27 mouse cellular contexts compared by ENCODE assay signal in the genomic region with DNA sequence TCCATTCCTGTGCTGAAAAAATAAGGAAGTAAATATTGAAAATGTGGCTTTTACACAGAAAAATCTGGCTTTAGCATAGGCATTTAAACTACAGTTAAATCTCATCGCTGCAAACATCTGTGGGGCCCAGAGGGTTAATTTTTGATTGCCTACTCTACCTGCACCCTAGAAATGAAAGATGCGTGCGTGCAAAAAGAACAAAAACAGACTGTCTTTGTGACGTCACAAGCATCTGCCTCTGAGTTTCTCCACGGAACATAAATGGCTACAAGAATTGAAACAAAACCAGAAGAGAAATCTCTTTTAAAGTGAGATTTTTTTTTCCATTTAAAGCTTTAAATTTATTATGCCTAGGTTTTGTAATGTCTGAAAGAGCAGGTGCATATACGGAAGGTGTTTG.
DNase-seq lines count a peak whose midpoint lies in the region; ATAC-seq and TF ChIP-seq lines count a peak whose summit lies in the region.
"Had no signal": no experiment of that assay in that cellular context is flagged by ENCODE, and none has a peak within 500 bp of the region (broad histone marks: within the 10 kb centered on the region; RNA-seq: fewer than 3 reads in every experiment).

No protein-coding gene starts in this region.

- no peaks in the 10 kb centered on the region for H3K9me3 ChIP-seq in forebrain, embryonic 14.5 days (replicated peaks; ENCODE audit: control insufficient read depth, low read length)
- H3K9me3 ChIP-seq in forebrain, embryonic 12.5 days, result no peaks in the 10 kb centered on the region
- no peaks in the 10 kb centered on the region for H3K9me3 ChIP-seq in hindbrain, postnatal 0 days (ENCODE audit: low read length)
- H3K9me3 ChIP-seq in hindbrain, embryonic 12.5 days (replicated peaks), result no peaks in the 10 kb centered on the region
- H3K9me3 ChIP-seq in neural tube, embryonic 13.5 days, result no peaks in the 10 kb centered on the region
- H3K9me3 ChIP-seq: G1E; heart, embryonic 12.5 days; limb, embryonic 13.5 days; liver, embryonic 13.5 days had no signal

- no peak for TF ChIP-seq CTCF in hindbrain, postnatal 0 days (IDR thresholded peaks at IDR 0.05; ENCODE audit: low read depth)

- no peaks in the 10 kb centered on the region for H3K27me3 ChIP-seq in forebrain, embryonic 14.5 days (replicated peaks; ENCODE audit: control insufficient read depth, insufficient read depth, low read length)
- no peaks in the 10 kb centered on the region for H3K27me3 ChIP-seq in forebrain, embryonic 12.5 days
- H3K27me3 ChIP-seq in hindbrain, postnatal 0 days (ENCODE audit: insufficient read depth, low read length), result no peaks in the 10 kb centered on the region
- no peaks in the 10 kb centered on the region for H3K27me3 ChIP-seq in hindbrain, embryonic 12.5 days
- no peaks in the 10 kb centered on the region for H3K27me3 ChIP-seq in neural tube, embryonic 13.5 days
- H3K27me3 ChIP-seq: heart, embryonic 12.5 days; limb, embryonic 13.5 days; liver, embryonic 13.5 days had no signal

- DNase-seq in forebrain, embryonic 14.5 days (ENCODE audit: low spot score), result peak; percentile 56
- DNase-seq in hindbrain, postnatal 0 days (ENCODE audit: low spot score), result peak; percentile 34
- DNase-seq in neural tube, embryonic 10.5 days (ENCODE audit: extremely low spot score, low spot score), result no peak
- no peak for DNase-seq in right cerebral cortex, postnatal 25 days
- no peak for DNase-seq in urinary bladder, adult 18-20 months (ENCODE audit: low spot score in 2 of 2)
- DNase-seq: adrenal gland, postnatal 14 days; cerebellum, adult 18-20 months; cerebellum, postnatal 25 days; embryo, embryonic 11 days; gastrocnemius, postnatal 10 days; heart, adult 11 months; heart, postnatal 14 days; kidney, adult 9 months; kidney, postnatal 36 days; liver, embryonic 13.5 days; lung, embryonic 14.5 days; lung, postnatal 36 days; thymus, postnatal 36 days had no signal

- no peak overlapping the region for H3K9ac ChIP-seq in forebrain, embryonic 14.5 days (ENCODE audit: low read length)
- no peak overlapping the region for H3K9ac ChIP-seq in forebrain, embryonic 12.5 days
- no peak overlapping the region for H3K9ac ChIP-seq in hindbrain, postnatal 0 days (replicated peaks; ENCODE audit: low read length)
- H3K9ac ChIP-seq in hindbrain, embryonic 12.5 days, result no peak overlapping the region
- H3K9ac ChIP-seq in neural tube, embryonic 13.5 days, result no peak overlapping the region
- H3K9ac ChIP-seq: heart, embryonic 12.5 days; limb, embryonic 13.5 days; liver, embryonic 13.5 days; lung, embryonic 14.5 days had no signal

- WGBS in forebrain, embryonic 14.5 days, result 50% methylated on average over 6 of the region's 6 CpGs
- 53% methylated on average over 6 of the region's 6 CpGs for WGBS in forebrain, embryonic 12.5 days
- 46% methylated on average over 6 of the region's 6 CpGs for WGBS in hindbrain, postnatal 0 days
- WGBS in hindbrain, embryonic 12.5 days, result 72% methylated on average over 6 of the region's 6 CpGs
- 42% methylated on average over 6 of the region's 6 CpGs for WGBS in neural tube, embryonic 13.5 days

- H3K36me3 ChIP-seq in forebrain, embryonic 14.5 days (ENCODE audit: control insufficient read depth, insufficient read depth, low read length), result no peaks in the 10 kb centered on the region
- no peaks in the 10 kb centered on the region for H3K36me3 ChIP-seq in forebrain, embryonic 12.5 days (replicated peaks)
- no peaks in the 10 kb centered on the region for H3K36me3 ChIP-seq in hindbrain, postnatal 0 days (ENCODE audit: insufficient read depth, low read length)
- H3K36me3 ChIP-seq in hindbrain, embryonic 12.5 days, result no peaks in the 10 kb centered on the region
- H3K36me3 ChIP-seq in neural tube, embryonic 13.5 days, result no peaks in the 10 kb centered on the region
- H3K36me3 ChIP-seq: G1E; heart, embryonic 12.5 days; limb, embryonic 13.5 days; liver, embryonic 13.5 days had no signal

- no peak overlapping the region for H3K4me3 ChIP-seq in forebrain, embryonic 14.5 days (ENCODE audit: low read depth, low read length)
- no peak overlapping the region for H3K4me3 ChIP-seq in forebrain, embryonic 12.5 days (replicated peaks)
- no peak overlapping the region for H3K4me3 ChIP-seq in hindbrain, postnatal 0 days (ENCODE audit: low read length)
- no peak overlapping the region for H3K4me3 ChIP-seq in hindbrain, embryonic 12.5 days
- H3K4me3 ChIP-seq in neural tube, embryonic 13.5 days, result no peak overlapping the region
- H3K4me3 ChIP-seq: erythroblast, embryonic 14.5 days; heart, embryonic 12.5 days; limb, embryonic 13.5 days; liver, embryonic 13.5 days; myocyte had no signal

- H3K4me1 ChIP-seq in forebrain, embryonic 14.5 days (ENCODE audit: control insufficient read depth, insufficient read depth, low read length), result no peaks in the 10 kb centered on the region
- no peaks in the 10 kb centered on the region for H3K4me1 ChIP-seq in forebrain, embryonic 12.5 days
- H3K4me1 ChIP-seq in hindbrain, postnatal 0 days (ENCODE audit: insufficient read depth, low read length), result no peaks in the 10 kb centered on the region
- H3K4me1 ChIP-seq in hindbrain, embryonic 12.5 days, result no peaks in the 10 kb centered on the region
- H3K4me1 ChIP-seq in neural tube, embryonic 13.5 days (replicated peaks), result peaks cover 22% of the 10 kb centered on the region
- H3K4me1 ChIP-seq: heart, embryonic 12.5 days; limb, embryonic 13.5 days; liver, embryonic 13.5 days had no signal

- ATAC-seq in forebrain, embryonic 14.5 days, result peak; percentile 42; the same call in 1 of the 2 replicates
- ATAC-seq in forebrain, embryonic 12.5 days (ENCODE audit: low FRiP score), result no peak
- no peak for ATAC-seq in hindbrain, postnatal 0 days
- no peak for ATAC-seq in hindbrain, embryonic 12.5 days (ENCODE audit: low FRiP score)
- no peak for ATAC-seq in neural tube, embryonic 13.5 days (ENCODE audit: low read depth)
- ATAC-seq: CD4-positive, CD25-positive, alpha-beta regulatory T cell, adult 4 months had no signal

- H3K27ac ChIP-seq in forebrain, embryonic 14.5 days (ENCODE audit: low read depth, low read length), result no peak overlapping the region
- H3K27ac ChIP-seq in forebrain, embryonic 12.5 days, result no peak overlapping the region
- H3K27ac ChIP-seq in hindbrain, postnatal 0 days, result no peak overlapping the region
- H3K27ac ChIP-seq in hindbrain, embryonic 12.5 days, result no peak overlapping the region
- 0 out of 2 replicates have a peak overlapping the region, but pooled peaks have one; percentile 42 for H3K27ac ChIP-seq in neural tube, embryonic 13.5 days (replicated peaks)
- H3K27ac ChIP-seq: limb, embryonic 13.5 days; liver, embryonic 13.5 days had no signal

- no peak overlapping the region for H3K4me2 ChIP-seq in forebrain, embryonic 14.5 days (ENCODE audit: low read length)
- H3K4me2 ChIP-seq in forebrain, embryonic 12.5 days, result no peak overlapping the region
- H3K4me2 ChIP-seq in hindbrain, postnatal 0 days (ENCODE audit: low read depth, low read length), result peak overlapping the region; percentile 19; the same call in 1 of the 2 replicates
- no peak overlapping the region for H3K4me2 ChIP-seq in hindbrain, embryonic 12.5 days (replicated peaks)
- H3K4me2 ChIP-seq in neural tube, embryonic 13.5 days, result peak overlapping the region; percentile 31
- H3K4me2 ChIP-seq: heart, embryonic 12.5 days; limb, embryonic 13.5 days; liver, embryonic 13.5 days; lung, embryonic 14.5 days had no signal

Comparison
In these comparisons a context has a peak if more than half of its experiments do, and no peak if none do; other contexts are left out.
1. H3K4me2 ChIP-seq: peak in hindbrain, postnatal 0 days (single experiment) and neural tube, embryonic 13.5 days (single experiment); none in forebrain, embryonic 14.5 days (single experiment), forebrain, embryonic 12.5 days (single experiment) and hindbrain, embryonic 12.5 days (single experiment).
2. DNase-seq: peak in forebrain, embryonic 14.5 days (single experiment) and hindbrain, postnatal 0 days (single experiment); none in neural tube, embryonic 10.5 days (single experiment), right cerebral cortex, postnatal 25 days (single experiment) and urinary bladder, adult 18-20 months (0 of 2).